Comparison of ENCODE assay signal across 8 mouse cellular contexts in genomic region chr19:57926164-57926860, GRCm38 (mm10).
DNase-seq lines count a peak whose midpoint lies in the region; ATAC-seq and TF ChIP-seq lines count a peak whose summit lies in the region.

No protein-coding gene starts in this region.

- no peak for TF ChIP-seq CTCF in intestine, postnatal 0 days (IDR thresholded peaks at IDR 0.05; ENCODE audit: low read depth)

- no peaks in the 10 kb centered on the region for H3K9me3 ChIP-seq in heart, embryonic 13.5 days
- no peaks in the 10 kb centered on the region for H3K9me3 ChIP-seq in intestine, postnatal 0 days (ENCODE audit: control insufficient read depth)

- 82% methylated on average over 5 of the region's 5 CpGs for WGBS in heart, embryonic 13.5 days
- WGBS in intestine, postnatal 0 days = 85% methylated on average over 5 of the region's 5 CpGs

- no peak overlapping the region for H3K27ac ChIP-seq in heart, embryonic 13.5 days (replicated peaks)
- H3K27ac ChIP-seq in intestine, postnatal 0 days (ENCODE audit: low read depth, low read length) = no peak overlapping the region

- H3K4me3 ChIP-seq in heart, embryonic 13.5 days = no peak overlapping the region
- H3K4me3 ChIP-seq in intestine, postnatal 0 days (ENCODE audit: low read depth, low read length) = no peak overlapping the region

- no peaks in the 10 kb centered on the region for H3K27me3 ChIP-seq in heart, embryonic 13.5 days (replicated peaks)
- no peaks in the 10 kb centered on the region for H3K27me3 ChIP-seq in intestine, postnatal 0 days (replicated peaks; ENCODE audit: control insufficient read depth, insufficient read depth, low read length)

- intact Hi-C loops in heart, postnatal 36 days (cut with DNase I) = no loop called here

- no peaks in the 10 kb centered on the region for H3K36me3 ChIP-seq in heart, embryonic 13.5 days
- no peaks in the 10 kb centered on the region for H3K36me3 ChIP-seq in intestine, postnatal 0 days (ENCODE audit: control insufficient read depth, insufficient read depth)

- no peak overlapping the region for H3K4me2 ChIP-seq in heart, embryonic 13.5 days
- no peak overlapping the region for H3K4me2 ChIP-seq in intestine, postnatal 0 days (replicated peaks; ENCODE audit: low read depth)

- H3K4me1 ChIP-seq in heart, embryonic 13.5 days = peaks cover 21% of the 10 kb centered on the region
- H3K4me1 ChIP-seq in intestine, postnatal 0 days (replicated peaks; ENCODE audit: control insufficient read depth, insufficient read depth, low read length) = no peaks in the 10 kb centered on the region

- H3K9ac ChIP-seq in heart, embryonic 13.5 days = no peak overlapping the region
- no peak overlapping the region for H3K9ac ChIP-seq in intestine, postnatal 0 days (ENCODE audit: low read depth, low read length)

- no peak for DNase-seq in heart, postnatal 36 days
- peak; percentile 32 for DNase-seq in embryo, embryonic 9.5 days (ENCODE audit: extremely low spot score)
- peak; percentile 27 for DNase-seq in neural tube, embryonic 10.5 days (ENCODE audit: extremely low spot score, low spot score)
- no peak for DNase-seq in left cerebral cortex, adult 18-20 months (ENCODE audit: low spot score in 2 of 2)
- no peak for DNase-seq in ovary, postnatal 10 days (ENCODE audit: low spot score)
- DNase-seq in cerebellum, adult 9-10 months = no peak

- ATAC-seq in heart, embryonic 13.5 days (ENCODE audit: extremely low read depth, insufficient number of reproducible peaks, low FRiP score, low TSS enrichment) = peak; percentile 84
- ATAC-seq in intestine, postnatal 0 days = peak; percentile 86

Comparison
In these comparisons a context has a peak if more than half of its experiments do, and no peak if none do; other contexts are left out.
1. DNase-seq: peak in embryo, embryonic 9.5 days (single experiment) and neural tube, embryonic 10.5 days (single experiment); none in heart, postnatal 36 days (0 of 2), left cerebral cortex, adult 18-20 months (0 of 2), ovary, postnatal 10 days (single experiment) and cerebellum, adult 9-10 months (single experiment).